Mouse (Mus musculus) kidney, adult 2 months (tissue): ENCODE data around the gene Rora.

Experiments
- CTCF ChIP-seq: fragments of 200-500 bp; conservative IDR thresholded peaks from 2 replicates; pipeline ENCODE4 v1.5.1; 2011; ENCODE audit warnings: low read depth, mild to moderate bottlenecking, control low read depth, low read length, moderate library complexity, mixed read lengths; ENCODE audit not compliant: insufficient read depth, insufficient read length
- POLR2A ChIP-seq: fragments of 200-500 bp; IDR thresholded peaks from one replicate; pipeline ENCODE4 v1.6.1; 2011; ENCODE audit warnings: low read depth, low read length, control low read depth

DNA sequence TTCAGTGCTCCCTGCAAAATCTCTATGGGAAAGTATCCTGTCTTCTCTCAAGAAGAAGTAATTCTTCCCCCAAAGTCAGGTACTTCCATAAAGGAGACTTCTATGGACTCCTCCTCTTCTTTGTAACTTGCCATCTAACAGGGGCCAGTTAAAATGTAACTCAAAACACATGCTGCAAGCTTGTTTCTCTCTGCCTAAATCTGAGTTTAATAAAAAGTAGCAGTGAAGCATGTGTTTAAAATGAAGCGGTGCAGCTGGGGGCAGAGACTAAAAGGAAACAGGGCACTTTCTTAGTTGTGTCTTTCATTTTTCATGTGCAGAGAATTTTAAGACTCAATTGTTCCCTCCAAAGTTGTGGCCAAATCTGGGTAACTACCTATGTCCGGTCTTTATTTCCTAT lies 221.0 kb downstream of the Rora start:
- no peak for TF ChIP-seq CTCF
- no peak for TF ChIP-seq POLR2A
